Mouse (Mus musculus) CD4-positive, CD25-positive, alpha-beta regulatory T cell, adult 9 weeks (primary cell): Measurements from ENCODE around the gene Hsd3b6. TPM values are rescaled to one million over a fixed set of nuclear protein-coding genes. Genes with fewer than 3 reads are reported as not detected.

Experiments used
- polyA plus RNA-seq: library from polyadenylated mRNA; unstranded; fragments of 100-300 nt; shearing (Covaris generic); gene quantifications from one replicate; pipeline ENCODE4 v1.2.1, GENCODE M21; 2017

Gene Hsd3b6
- not detected for polyA plus RNA-seq

DNA sequence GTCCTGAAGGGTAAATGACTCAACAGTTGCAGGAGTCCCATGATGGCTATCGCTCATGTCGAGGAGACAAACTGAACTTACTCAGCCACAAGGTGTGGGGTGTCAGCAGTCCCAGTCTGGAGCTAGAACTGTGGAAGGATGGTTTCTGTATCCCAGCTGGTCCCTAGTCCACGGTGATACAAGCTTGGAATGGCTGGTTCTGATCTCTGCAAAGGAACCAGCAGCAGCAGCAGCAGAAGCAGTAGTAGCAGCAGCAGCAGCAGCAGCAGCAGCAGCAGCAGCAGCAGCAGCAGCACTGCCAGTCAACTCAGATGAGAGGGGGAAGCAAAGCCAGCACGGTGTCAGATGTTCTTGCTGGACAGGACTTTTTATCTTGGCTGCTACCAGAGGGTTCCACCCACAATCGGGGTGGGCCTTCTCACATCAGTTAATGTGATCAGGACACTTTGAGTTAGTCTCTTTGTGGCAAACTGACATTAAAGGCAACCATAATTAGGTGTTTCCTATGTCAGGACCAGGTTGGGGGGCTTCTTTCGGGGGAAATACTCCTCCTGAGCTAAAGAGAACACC, at the start of gene Hsd3b6:
Hsd3b6 (minus strand) TSS at position 343 of the 570 bp plus-strand sequence.

DNA sequence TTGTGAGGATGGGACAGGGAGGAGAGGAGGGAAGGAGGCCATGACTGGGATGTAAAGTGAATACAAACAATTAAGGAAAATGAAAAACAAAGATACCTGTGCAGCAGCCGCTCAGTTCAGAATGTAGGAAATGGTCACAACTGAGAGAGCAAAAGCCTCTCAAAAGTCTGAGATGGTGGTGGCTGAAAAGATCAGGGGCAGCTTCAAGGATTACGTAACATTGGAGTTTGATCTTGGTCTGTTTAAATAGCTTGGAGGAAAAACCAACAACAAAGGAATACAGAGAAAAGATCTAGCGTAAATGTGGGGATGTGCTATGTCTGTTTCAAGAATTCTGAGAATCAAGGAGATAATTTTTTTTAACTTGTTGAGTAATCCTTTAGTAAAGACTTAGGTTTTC, 45.3 kb upstream of the Hsd3b6 start, which contains the start of gene Hsd3b1:
Hsd3b1 (minus strand) TSS at position 219 of the 400 bp plus-strand sequence.

Other genes with a start within 250 kb of the Hsd3b6 start
- not detected for gene Gm10681, start 225.6 kb downstream of the Hsd3b6 start, polyA plus RNA-seq
- gene Hsd3b5, start 184.2 kb downstream of the Hsd3b6 start, polyA plus RNA-seq, result not detected
- not detected for gene Hsd3b2, start 89.9 kb downstream of the Hsd3b6 start, polyA plus RNA-seq
- gene Hsd3b3, start 51.3 kb downstream of the Hsd3b6 start, polyA plus RNA-seq, result not detected
- gene Hsd3b1, start 45.4 kb upstream of the Hsd3b6 start, polyA plus RNA-seq, result not detected
- gene Hao2, start 78.8 kb upstream of the Hsd3b6 start, polyA plus RNA-seq, result not detected